Mouse (Mus musculus) A20 (cell line): ENCODE measurements around the gene Lsg1.

Experiments
- DNase-seq: peaks from one replicate; pipeline ENCODE4 v3.0.0-alpha.2; 2011; ENCODE audit warnings: low read depth, low spot score

Gene Lsg1

DNA sequence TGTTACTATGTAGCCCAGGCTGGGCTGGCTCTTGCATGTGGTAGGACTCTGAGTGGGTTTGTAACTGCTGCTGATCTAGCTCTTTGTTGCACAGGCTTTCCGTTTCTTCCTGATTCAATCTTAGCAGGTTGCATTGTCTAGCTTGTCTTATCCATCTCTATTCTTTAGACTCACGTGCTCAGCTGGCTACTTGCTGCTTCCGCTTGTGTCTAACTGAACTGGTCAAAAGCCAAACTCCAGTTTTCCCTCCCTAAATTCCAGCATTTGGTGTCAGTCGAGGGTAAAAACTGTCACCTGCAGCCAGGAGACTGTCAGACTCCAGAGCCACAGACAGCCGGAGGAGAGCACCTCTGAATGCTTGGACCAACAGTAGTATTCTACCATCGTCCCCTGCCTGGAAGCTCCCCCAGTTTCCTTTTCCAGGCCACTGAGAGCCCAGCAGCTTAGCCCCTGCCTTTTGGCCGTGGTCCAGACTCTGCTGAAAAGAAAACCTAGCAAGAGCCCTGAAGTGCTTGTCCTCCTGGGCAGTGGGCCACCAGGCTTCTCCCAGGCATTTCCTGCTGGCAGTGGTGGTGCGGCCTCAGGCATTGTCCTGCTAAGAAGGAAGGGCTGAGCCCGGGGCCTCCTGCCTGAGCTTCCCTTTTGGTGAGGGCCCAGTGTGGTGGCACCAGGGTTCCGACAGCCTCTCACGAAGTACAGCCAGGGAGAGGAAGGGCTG lies 34.6 kb downstream of the Lsg1 start:
- no peak for DNase-seq

DNA sequence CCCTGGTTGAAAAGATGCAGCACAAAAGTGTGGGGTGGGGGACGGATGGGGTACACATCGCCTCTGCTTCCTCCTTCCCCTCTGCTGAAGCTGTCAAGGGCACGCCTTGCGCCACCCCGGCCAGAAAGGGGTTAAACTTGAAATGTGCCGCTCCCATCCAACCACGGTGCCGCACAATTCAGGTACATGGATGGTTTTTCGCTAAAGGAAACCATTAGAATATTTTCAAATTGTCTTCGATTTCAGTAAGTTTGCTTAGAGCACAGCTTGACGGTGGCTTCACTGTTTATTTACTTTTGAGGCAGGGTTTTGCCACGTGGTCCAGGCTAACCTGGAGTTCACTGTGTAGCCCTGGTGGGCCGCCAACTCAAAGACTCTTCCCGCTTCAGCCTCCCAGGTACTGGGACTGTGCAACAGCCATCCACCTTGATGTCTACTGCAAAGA lies 36.6 kb downstream of the Lsg1 start, which contains the start of gene Tmem44:
TSS of gene Tmem44 (minus strand) at position 95 of the 445 bp plus-strand sequence.
- DNase-seq: no peak

- peak; percentile 83 for DNase-seq
Measured at GRCm38 (mm10) chr16:30549966-30550747, 37.2 kb downstream of the Lsg1 start.

DNA sequence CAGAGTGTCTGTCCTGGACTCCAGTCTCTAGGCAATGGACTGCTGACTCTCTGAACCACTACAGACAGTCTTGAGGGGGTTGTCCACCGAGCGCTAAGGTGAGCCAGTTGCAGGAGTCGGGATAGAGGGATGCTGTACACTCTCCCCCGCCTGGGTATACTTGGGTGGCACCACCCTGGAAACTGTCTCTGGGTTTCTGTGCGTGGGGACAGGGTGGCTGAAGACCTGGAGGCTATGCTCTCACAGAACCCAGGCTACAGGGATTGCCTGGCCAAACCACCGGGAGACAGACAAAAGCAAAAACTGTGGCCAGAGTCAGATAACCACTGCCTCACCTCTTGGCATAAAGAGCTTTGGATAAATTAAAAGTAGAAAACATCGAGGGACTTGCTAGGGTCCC lies 37.9 kb downstream of the Lsg1 start:
- DNase-seq: no peak

DNA sequence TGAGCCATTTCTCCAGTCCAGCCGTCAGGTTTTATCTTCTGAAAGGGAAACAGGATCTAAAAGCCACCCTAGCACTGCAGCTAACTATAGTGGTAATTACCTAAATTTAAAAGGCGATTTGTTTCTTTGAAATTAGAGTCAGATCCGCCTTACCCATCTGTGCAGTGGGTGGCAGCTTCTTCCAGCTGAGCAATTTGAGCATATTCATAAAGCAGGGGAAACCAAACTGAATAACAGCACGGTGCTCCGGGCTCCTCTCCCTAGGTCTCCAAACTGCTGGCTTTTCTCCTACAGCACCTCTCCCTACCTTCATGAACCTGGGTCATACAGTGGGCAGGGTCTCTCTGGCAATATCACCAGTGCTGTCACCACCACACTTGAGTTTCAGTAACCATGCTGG lies 39.1 kb downstream of the Lsg1 start:
- no peak for DNase-seq

DNA sequence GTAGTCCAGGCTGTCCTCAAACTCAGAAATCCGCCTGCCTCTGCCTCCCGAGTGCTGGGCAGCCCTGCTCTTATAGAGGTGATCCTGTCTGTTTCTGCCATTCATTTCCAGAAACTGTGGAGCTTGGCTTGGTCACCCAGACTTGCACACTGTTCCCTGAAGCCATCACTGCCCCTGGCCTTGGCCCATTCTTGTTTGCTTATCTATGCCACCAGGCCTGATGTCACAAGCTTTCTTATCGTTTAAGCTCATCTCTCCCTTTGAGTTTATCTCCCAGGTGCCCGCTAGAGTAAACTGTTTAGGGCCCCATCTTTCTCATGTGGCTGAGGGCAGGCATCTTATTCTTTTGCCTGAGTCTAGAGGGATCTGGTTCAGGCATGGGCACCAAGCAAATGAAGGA lies 42.7 kb downstream of the Lsg1 start:
- DNase-seq: no peak

- no peak for DNase-seq
Measured at GRCm38 (mm10) chr16:30543386-30543785, 44.0 kb downstream of the Lsg1 start.

- DNase-seq: no peak
Measured at GRCm38 (mm10) chr16:30542826-30543225, 44.6 kb downstream of the Lsg1 start.

DNA sequence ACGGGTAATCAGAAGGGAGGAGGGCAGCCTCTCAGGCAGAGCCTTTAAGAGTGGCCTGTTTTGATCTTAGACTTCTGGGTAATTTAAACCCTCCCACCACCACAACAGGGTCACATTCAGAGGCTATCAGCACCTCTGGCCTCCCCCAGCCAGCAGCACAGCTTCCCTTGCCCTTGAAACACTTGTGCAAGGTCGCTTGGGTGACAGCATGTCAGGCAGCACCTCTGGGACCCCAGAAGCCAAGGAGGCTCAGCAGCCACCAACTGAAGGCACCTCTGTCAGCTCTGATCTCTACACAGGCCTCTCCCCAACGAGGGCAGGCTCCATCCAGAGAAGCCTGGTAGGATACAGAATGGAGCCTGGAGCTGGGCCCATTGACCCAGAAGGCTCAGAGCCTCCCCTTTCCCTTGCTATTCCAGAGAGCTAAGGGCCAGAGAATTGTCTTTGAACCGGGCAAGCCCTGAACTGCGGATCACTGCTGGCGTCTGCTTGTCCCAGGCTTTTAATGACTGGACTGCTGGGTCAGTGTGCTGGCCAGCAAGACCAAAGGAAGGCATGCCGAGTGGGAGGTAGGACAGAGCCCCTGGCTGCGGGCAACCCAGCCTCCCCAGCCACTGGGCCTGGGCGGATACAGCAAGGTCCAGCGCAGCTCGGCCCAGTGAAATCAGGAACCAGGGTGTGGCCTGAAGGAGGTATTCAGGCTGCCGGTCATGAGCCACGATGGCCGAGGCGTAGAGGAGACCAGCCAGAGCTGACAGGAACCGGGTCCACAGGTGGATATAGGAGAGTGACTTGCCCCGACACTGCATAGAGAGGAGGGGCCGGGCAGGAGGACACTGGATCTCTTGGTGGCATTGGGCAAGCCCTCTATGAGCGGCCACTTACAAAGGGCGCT lies 47.0 kb downstream of the Lsg1 start:
- no peak for DNase-seq

DNA sequence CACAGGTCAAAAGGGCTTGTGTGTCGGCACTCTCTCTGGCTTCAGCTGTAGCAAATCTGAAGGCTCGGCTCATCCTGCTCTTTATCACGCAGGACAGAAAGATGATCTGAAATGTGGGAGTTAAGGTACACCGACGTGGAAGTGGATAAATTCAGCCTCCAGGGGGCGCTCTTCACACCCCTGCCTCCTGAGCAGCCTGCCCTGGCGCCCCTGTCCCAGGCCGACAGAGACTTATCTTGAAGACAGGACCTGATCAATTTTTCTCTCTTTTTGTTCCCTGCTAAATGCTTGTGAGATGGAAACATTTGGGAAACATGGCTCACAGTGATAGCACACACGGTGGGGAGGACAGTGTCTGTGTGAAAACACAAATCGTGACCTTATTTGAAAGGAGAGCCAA lies 48.0 kb downstream of the Lsg1 start:
- DNase-seq: peak; percentile 69

DNA sequence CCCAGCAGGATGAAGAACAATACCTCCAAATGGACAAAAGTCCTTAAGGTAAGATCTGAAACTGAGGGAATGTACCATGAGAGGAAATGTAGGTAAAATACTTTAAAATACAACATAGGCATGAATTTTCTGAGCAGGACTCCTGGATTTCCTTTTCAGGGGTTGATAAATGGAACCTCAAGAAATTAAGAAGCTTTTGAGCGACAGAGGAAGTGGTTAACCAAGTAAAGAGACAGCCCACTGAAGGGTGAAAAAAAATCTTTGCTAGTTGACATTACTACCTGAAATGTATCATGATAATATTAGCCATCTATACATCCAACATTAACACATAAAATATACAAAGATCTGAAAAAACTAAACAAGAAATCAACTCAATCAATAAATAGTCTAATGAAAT lies 52.3 kb downstream of the Lsg1 start:
- no peak for DNase-seq

DNA sequence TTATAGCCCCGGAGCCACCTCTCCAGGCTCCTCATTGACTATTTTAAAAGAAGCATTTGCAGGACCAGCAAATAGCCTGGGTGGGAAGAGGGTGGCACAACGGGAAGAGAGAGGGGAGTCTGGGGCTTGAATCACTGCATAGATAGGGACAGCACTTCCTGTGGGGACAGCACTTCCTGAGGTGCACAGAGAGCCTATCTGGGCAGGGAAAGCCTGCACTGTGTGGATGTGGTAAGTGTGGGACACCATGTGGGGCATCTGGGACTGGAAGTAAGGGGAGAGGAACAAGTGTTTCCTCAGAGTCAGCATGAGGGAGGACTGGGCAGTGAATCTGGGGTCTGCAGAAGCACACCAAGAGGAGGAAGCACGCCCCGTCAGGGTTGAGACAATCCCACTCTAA lies 53.8 kb downstream of the Lsg1 start:
- no peak for DNase-seq

DNA sequence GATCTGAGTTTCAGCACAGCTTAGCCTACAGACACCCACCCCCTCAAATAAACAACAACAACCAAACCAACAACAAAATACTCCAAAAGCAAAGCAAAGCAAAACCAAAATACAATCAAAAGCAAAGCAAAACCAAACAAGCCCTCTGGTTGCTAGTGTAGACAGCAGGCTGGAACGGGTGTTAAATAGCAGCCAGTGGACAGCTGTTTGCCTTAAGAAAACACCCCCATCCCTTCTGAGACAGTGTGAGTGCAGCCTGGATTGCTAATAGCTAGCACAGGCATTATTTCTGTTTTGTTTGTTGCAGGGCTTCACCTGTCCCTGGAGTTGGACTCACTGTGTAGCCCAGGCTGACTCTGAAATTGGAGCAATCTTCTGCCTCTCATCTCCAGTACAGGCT lies 54.5 kb downstream of the Lsg1 start:
- DNase-seq: no peak

DNA sequence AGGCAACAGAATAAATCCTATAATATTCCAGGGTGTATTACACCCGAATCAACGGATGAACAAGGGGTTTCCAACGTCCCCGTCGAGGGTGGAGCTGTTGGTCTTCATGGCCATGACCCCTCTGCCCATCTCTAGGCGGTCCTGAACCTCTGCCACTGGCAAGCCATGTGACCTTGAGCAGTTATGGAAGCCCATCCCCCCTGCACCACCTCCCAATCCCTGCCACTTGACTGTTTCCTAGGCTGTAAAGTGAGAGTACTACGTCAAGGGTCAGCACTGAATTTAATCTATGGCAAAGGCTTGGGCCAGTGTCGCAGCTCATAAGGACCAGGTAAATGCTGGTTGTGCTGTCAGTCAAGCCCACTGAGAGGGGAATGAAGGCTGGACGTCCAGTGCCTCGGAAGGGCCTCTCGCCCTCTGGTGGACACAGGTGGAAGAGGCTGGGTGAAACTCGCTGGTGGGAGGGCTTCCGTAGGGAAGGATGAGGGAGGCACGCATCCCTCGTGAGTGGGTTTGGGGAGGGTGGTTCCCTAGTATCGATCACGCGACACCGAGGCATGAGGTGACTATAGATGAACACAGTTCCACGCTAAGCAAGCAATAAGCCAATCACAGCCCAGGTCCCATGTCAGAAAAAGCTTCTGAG lies 55.5 kb downstream of the Lsg1 start:
- DNase-seq: peak; percentile 50

DNA sequence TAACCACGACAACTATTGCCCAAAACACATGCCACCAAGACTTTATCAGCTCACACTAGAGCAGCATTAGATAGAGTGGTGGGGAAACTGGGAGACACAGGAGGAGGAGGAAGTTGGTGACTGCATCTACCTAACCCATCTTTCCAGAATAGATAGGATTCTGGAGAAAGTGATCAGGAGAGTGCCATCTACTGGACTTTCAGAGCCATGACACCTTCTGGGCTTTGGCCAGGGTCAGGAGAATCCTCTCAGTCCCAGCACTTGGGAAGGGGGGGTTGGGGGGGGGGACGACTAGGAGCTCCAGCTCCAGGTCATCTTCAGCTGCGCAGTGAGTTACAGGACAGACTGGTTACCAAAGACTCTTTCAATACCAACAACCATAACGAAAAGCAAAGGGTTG lies 56.6 kb downstream of the Lsg1 start:
- DNase-seq: peak; percentile 39

- DNase-seq: no peak
Measured at GRCm38 (mm10) chr16:30528386-30528785, 59.0 kb downstream of the Lsg1 start.

DNA sequence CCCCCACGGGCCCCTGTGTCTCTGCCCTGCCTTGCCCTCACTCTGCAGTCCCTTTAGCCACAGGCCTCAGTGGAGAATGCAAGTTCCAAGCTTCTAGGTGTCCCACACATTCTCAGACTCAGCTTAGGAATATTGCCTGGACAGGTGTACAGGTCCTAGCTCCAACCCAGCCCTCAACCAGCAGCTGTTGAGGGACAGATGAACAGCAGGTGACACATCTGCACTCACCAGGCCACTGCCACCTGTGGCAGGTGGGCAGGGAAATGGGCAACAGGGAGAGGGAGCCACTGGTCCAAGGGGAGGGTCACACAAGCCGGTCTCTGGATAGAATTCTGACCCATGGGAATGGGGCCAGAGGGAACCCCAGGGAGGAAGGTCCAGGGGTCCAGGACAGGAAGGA lies 59.5 kb downstream of the Lsg1 start:
- DNase-seq: no peak

DNA sequence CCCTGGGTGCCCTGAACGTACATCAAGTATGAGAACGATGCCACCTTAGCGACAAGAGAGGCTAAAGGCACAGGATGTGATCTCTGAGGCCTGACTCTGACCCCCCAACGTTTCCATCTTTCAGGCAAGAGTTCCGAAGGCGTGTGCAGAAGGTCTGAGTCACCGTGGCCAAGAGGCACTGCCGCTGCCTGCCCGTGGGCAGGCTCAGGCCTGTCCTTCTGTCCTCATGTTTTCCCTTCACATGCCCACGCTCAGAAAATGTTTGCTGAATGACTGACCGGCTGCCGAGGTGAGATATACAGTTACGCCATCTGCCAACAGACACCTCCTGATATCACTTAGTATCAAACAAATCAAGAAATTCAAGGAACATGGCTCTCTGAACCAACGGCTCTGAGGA lies 61.6 kb downstream of the Lsg1 start:
- DNase-seq: no peak

GRCm38 (mm10) chr16:30524481-30524880 lies 62.9 kb downstream of the Lsg1 start:
- DNase-seq: no peak

GRCm38 (mm10) chr16:30522253-30522940 lies 65.0 kb downstream of the Lsg1 start:
- DNase-seq: no peak

DNA sequence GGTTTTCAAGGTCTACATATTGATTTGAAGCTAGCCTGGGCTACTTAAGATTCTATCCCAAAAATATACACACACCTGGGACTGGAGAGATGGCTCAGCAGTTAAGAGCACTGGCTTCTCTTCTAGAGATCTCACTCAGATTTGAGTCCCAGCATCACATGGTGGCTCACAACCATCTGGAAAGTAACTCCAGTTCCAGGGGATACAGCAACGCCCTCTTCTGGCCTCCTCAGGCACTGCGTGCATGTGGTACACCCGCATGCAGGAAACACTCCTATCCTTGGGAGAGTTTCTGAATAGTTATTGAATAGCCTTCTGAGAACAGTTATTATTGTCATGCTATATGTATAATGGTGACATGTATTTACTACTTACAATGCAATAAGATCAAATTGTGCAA lies 66.2 kb downstream of the Lsg1 start:
- DNase-seq: peak; percentile 53
